Mouse (Mus musculus) lung, adult 2 months (tissue): ENCODE data around the gene Mgst3.

ENCODE experiments used
- CTCF ChIP-seq: fragments of 200-500 bp; IDR thresholded peaks from 2 replicates; pipeline ENCODE4 v1.5.1; 2011; ENCODE audit warnings: mild to moderate bottlenecking, low read length, control low read depth; ENCODE audit not compliant: insufficient read depth
- POLR2A ChIP-seq: fragments of 200-500 bp; IDR thresholded peaks from 2 replicates; pipeline ENCODE4 v1.6.1; 2011; ENCODE audit warnings: low read depth, mild to moderate bottlenecking, control low read depth, low read length, borderline replicate concordance; ENCODE audit errors: extremely low read depth

- TF ChIP-seq POLR2A, result no peak
- no peak for TF ChIP-seq CTCF
Measured at GRCm38 (mm10) chr1:167357387-167357786, 36.3 kb downstream of the Mgst3 start.
